Comparison of ENCODE assay signal across 9 mouse cellular contexts in genomic region chr9:64903386-64903785, GRCm38 (mm10). TPM values are rescaled to one million over a fixed set of nuclear protein-coding genes. Genes with fewer than 3 reads are reported as not detected.
DNase-seq lines count a peak whose midpoint lies in the region; ATAC-seq and TF ChIP-seq lines count a peak whose summit lies in the region.
"Had no signal": no experiment of that assay in that cellular context is flagged by ENCODE, and none has a peak within 500 bp of the region (broad histone marks: within the 10 kb centered on the region; RNA-seq: fewer than 3 reads in every experiment).

No protein-coding gene starts in this region.

- 69% methylated on average over 3 of the region's 3 CpGs for WGBS in forebrain, embryonic 10.5 days
- 60% methylated on average over 3 of the region's 3 CpGs for WGBS in forebrain, embryonic 15.5 days

- no peak overlapping the region for H3K9ac ChIP-seq in forebrain, embryonic 15.5 days (replicated peaks)
- H3K9ac ChIP-seq: lung, embryonic 15.5 days had no signal

- in situ Hi-C loops in Patski (cut with MboI; ENCODE audit: low pct_unique_long_range_greater_than_20kb), result no loop called here

- ATAC-seq in forebrain, embryonic 15.5 days (replicated peaks), result no peak
- ATAC-seq in Patski, result no peak
- peak; percentile 75 for ATAC-seq in megakaryocyte-erythroid progenitor cell, adult 5-6 weeks (replicated peaks; ENCODE audit: low FRiP score, low TSS enrichment, poor library complexity, severe bottlenecking)

- no peak overlapping the region for H3K4me3 ChIP-seq in forebrain, embryonic 10.5 days
- no peak overlapping the region for H3K4me3 ChIP-seq in forebrain, embryonic 15.5 days
- H3K4me3 ChIP-seq: lung, embryonic 15.5 days had no signal

- peak; percentile 59 for DNase-seq in forebrain, embryonic 10.5 days (ENCODE audit: extremely low spot score, low spot score)
- no peak for DNase-seq in Patski (ENCODE audit: low read depth, low spot score)
- DNase-seq in cerebellum, postnatal 14 days, result peak; percentile 86 to 89
- peak; percentile 25 for DNase-seq in gastrocnemius, postnatal 25 days
- peak; percentile 65 for DNase-seq in layer of hippocampus, adult 9-10 months (ENCODE audit: low spot score)
- DNase-seq in spleen, postnatal 4 days (ENCODE audit: low spot score in 2 of 2), result peak; percentile 71 to 87

- H3K9me3 ChIP-seq in forebrain, embryonic 10.5 days, result no peaks in the 10 kb centered on the region
- no peaks in the 10 kb centered on the region for H3K9me3 ChIP-seq in forebrain, embryonic 15.5 days
- H3K9me3 ChIP-seq: lung, embryonic 15.5 days had no signal

- POLR2A ChIA-PET in Patski (lab: Charles Lee), result interaction anchor here (1.2 kb wide), 1 partner anchor 92 kb away, joined by 3 read pairs; the partner anchor contains the start of gene Dennd4a

- TF ChIP-seq CTCF in Patski (IDR thresholded peaks at IDR 0.05), result peak; percentile 84

- H3K4me2 ChIP-seq in forebrain, embryonic 15.5 days (replicated peaks), result no peak overlapping the region
- H3K4me2 ChIP-seq: lung, embryonic 15.5 days had no signal

- no peaks in the 10 kb centered on the region for H3K4me1 ChIP-seq in forebrain, embryonic 10.5 days
- H3K4me1 ChIP-seq in forebrain, embryonic 15.5 days, result no peaks in the 10 kb centered on the region
- H3K4me1 ChIP-seq: lung, embryonic 15.5 days had no signal

- H3K27me3 ChIP-seq in forebrain, embryonic 10.5 days (ENCODE audit: poor library complexity, severe bottlenecking), result no peaks in the 10 kb centered on the region
- H3K27me3 ChIP-seq in forebrain, embryonic 15.5 days, result no peaks in the 10 kb centered on the region
- no peaks in the 10 kb centered on the region for H3K27me3 ChIP-seq in Patski
- H3K27me3 ChIP-seq: lung, embryonic 15.5 days had no signal

- H3K27ac ChIP-seq in forebrain, embryonic 10.5 days, result no peak overlapping the region
- no peak overlapping the region for H3K27ac ChIP-seq in forebrain, embryonic 15.5 days (replicated peaks)
- H3K27ac ChIP-seq: lung, embryonic 15.5 days had no signal

- H3K36me3 ChIP-seq in forebrain, embryonic 10.5 days (replicated peaks), result peaks cover 12% of the 10 kb centered on the region
- H3K36me3 ChIP-seq in forebrain, embryonic 15.5 days, result peaks cover 31% of the 10 kb centered on the region

- CTCF ChIA-PET in Patski (lab: Charles Lee), result interaction anchor here (0.6 to 1.7 kb wide), 4 partner anchors 10 to 68 kb away, joined by 3 to 9 read pairs (median 3); no protein-coding TSS in a partner anchor

RNA-seq across cellular contexts. Expression of gene Slc24a1, which starts 48.0 kb away (rescaled TPM):
- polyA plus RNA-seq in forebrain, embryonic 10.5 days (2016; fragmentation: Nextera tagmentation; extraction: Ambion mirVana), result 0.04 TPM in 1 of 2 replicates, not detected in the other
- polyA plus RNA-seq in forebrain, embryonic 15.5 days (2015; fragmentation: Nextera tagmentation; extraction: Ambion mirVana), result 0.04 and 0.10 TPM in 2 replicates
- polyA plus RNA-seq in Patski (2021), result 0.03 TPM
- total RNA-seq in gastrocnemius, postnatal 25 days (2021), result not detected
- total RNA-seq in megakaryocyte-erythroid progenitor cell, adult 5-6 weeks (2014; fragmentation: Nextera tagmentation), result not detected in 2 replicates
- total RNA-seq in megakaryocyte-erythroid progenitor cell, adult 5-6 weeks (2017), result not detected in 2 replicates

RNA-seq across cellular contexts. Expression of gene Ints14, which starts 57.3 kb away (rescaled TPM):
- polyA plus RNA-seq in forebrain, embryonic 10.5 days (2016; fragmentation: Nextera tagmentation; extraction: Ambion mirVana), result 74.2 and 77.6 TPM in 2 replicates
- polyA plus RNA-seq in forebrain, embryonic 15.5 days (2015; fragmentation: Nextera tagmentation; extraction: Ambion mirVana), result 45.0 and 45.6 TPM in 2 replicates
- polyA plus RNA-seq in Patski (2021), result 31.4 TPM
- 10 to 100 TPM; 15.3 to 17.8 TPM for total RNA-seq in gastrocnemius, postnatal 25 days (2021)
- total RNA-seq in megakaryocyte-erythroid progenitor cell, adult 5-6 weeks (2014; fragmentation: Nextera tagmentation), result 31.8 and 39.6 TPM in 2 replicates
- total RNA-seq in megakaryocyte-erythroid progenitor cell, adult 5-6 weeks (2017), result 31.6 and 43.1 TPM in 2 replicates
